Mouse (Mus musculus) MEL (cell line): Measurements from ENCODE around the gene Col4a4. TPM values are rescaled to one million over a fixed set of nuclear protein-coding genes. Genes with fewer than 3 reads are reported as not detected.

Experiments
- DNase-seq: peaks from one replicate; pipeline ENCODE4 v3.0.0; 2011; ENCODE audit warnings: low read depth, low spot score
- H3K27ac ChIP-seq: 2 replicates; pipeline ENCODE4 v1.5.1; 2012; ENCODE audit warnings: low read depth, mild to moderate bottlenecking, control low read depth, low read length, moderate library complexity; ENCODE audit not compliant: control insufficient read depth
- H3K27me3 ChIP-seq, 2 experiments: fragments of 150-350 bp in 1 of 2; sonication (generic) in 1 of 2; 2 replicates each; pipeline ENCODE4 v1.6.1; 2012; ENCODE audit warnings: low read length in 2 of 2, mild to moderate bottlenecking in 2 of 2, improper control_type of control experiment in 1 of 2, moderate library complexity in 1 of 2; ENCODE audit not compliant: insufficient read depth in 2 of 2, control insufficient read depth in 1 of 2
- H3K36me3 ChIP-seq, 2 experiments: 2 replicates each; pipeline ENCODE4 v1.6.1; 2012 to 2014; ENCODE audit warnings: low read length in 2 of 2, improper control_type of control experiment in 1 of 2, inconsistent platforms in 1 of 2, mild to moderate bottlenecking in 1 of 2; ENCODE audit not compliant: insufficient read depth in 2 of 2, control insufficient read depth in 1 of 2
- H3K4me1 ChIP-seq, 2 experiments: fragments of 150-350 bp in 1 of 2; sonication (generic) in 1 of 2; 2 replicates each; pipeline ENCODE4 v1.6.1; 2012; ENCODE audit warnings: low read length in 2 of 2, improper control_type of control experiment in 1 of 2, mild to moderate bottlenecking in 1 of 2; ENCODE audit not compliant: insufficient read depth in 2 of 2, control insufficient read depth in 1 of 2
- H3K4me3 ChIP-seq, 2 experiments: fragments of 150-350 bp in 1 of 2; sonication (generic) in 1 of 2; 2 replicates each; pipeline ENCODE4 v1.5.1; 2012; ENCODE audit warnings: low read depth in 2 of 2, low read length in 2 of 2, mild to moderate bottlenecking in 2 of 2, moderate library complexity in 2 of 2, control low read depth in 1 of 2, improper control_type of control experiment in 1 of 2; ENCODE audit not compliant: control insufficient read depth in 1 of 2, insufficient read depth in 1 of 2
- H3K79me2 ChIP-seq: 2 replicates; pipeline ENCODE4 v1.6.1; 2012; ENCODE audit warnings: mild to moderate bottlenecking, low read length, moderate library complexity; ENCODE audit not compliant: control insufficient read depth, poor library complexity, insufficient read depth
- H3K9ac ChIP-seq: 2 replicates; pipeline ENCODE4 v1.6.1; 2012; ENCODE audit warnings: low read depth, mild to moderate bottlenecking, control low read depth, low read length, moderate library complexity; ENCODE audit not compliant: control insufficient read depth, poor library complexity, severe bottlenecking
- H3K9me3 ChIP-seq: fragments of 150-350 bp; sonication (generic); replicated peaks from 2 replicates; pipeline ENCODE4 v1.6.1; 2012; ENCODE audit warnings: mild to moderate bottlenecking, low read length, improper control_type of control experiment, moderate library complexity; ENCODE audit not compliant: insufficient read depth
- BHLHE40 ChIP-seq: IDR thresholded peaks from 2 replicates; pipeline ENCODE4 v1.6.1; 2012; ENCODE audit warnings: low read depth, mild to moderate bottlenecking, inconsistent platforms, low read length, improper control_type of control experiment, borderline replicate concordance
- CHD1 ChIP-seq: IDR thresholded peaks from 2 replicates; pipeline ENCODE4 v1.6.1; 2012; ENCODE audit warnings: low read depth, mild to moderate bottlenecking, inconsistent platforms, low read length, improper control_type of control experiment
- E2F4 ChIP-seq: IDR thresholded peaks from 2 replicates; pipeline ENCODE4 v1.6.1; 2011; ENCODE audit warnings: low read depth, low read length, improper control_type of control experiment, borderline replicate concordance
- ELF1 ChIP-seq: IDR thresholded peaks from 2 replicates; pipeline ENCODE4 v1.6.1; 2014; ENCODE audit warnings: low read depth, mild to moderate bottlenecking, inconsistent platforms, low read length, improper control_type of control experiment, moderate library complexity
- EP300 ChIP-seq, 2 experiments: IDR thresholded peaks; 2 replicates each; pipeline ENCODE4 v1.6.1; 2011; ENCODE audit warnings: improper control_type of control experiment in 2 of 2, low read length in 2 of 2, low read depth in 1 of 2, mild to moderate bottlenecking in 1 of 2
- GATA1 ChIP-seq: IDR thresholded peaks from 2 replicates; pipeline ENCODE4 v1.6.1; 2011; ENCODE audit warnings: low read depth, low read length, improper control_type of control experiment
- KAT2A ChIP-seq: conservative IDR thresholded peaks from 2 replicates; pipeline ENCODE4 v1.6.1; 2012; ENCODE audit warnings: low read depth, low read length, improper control_type of control experiment, inconsistent platforms
- MAX ChIP-seq: IDR thresholded peaks from 2 replicates; pipeline ENCODE4 v1.6.1; 2011; ENCODE audit warnings: low read length, improper control_type of control experiment
- MAZ ChIP-seq: IDR thresholded peaks from 2 replicates; pipeline ENCODE4 v1.6.1; 2012; ENCODE audit warnings: low read depth, mild to moderate bottlenecking, inconsistent platforms, low read length, improper control_type of control experiment
- MXI1 ChIP-seq: IDR thresholded peaks from 2 replicates; pipeline ENCODE4 v1.6.1; 2011; ENCODE audit warnings: mild to moderate bottlenecking, low read depth, low read length, improper control_type of control experiment
- MYB ChIP-seq: IDR thresholded peaks from 2 replicates; pipeline ENCODE4 v1.6.1; 2011; ENCODE audit warnings: mild to moderate bottlenecking, low read depth, low read length, improper control_type of control experiment
- MYC ChIP-seq: IDR thresholded peaks from 2 replicates; pipeline ENCODE4 v1.6.1; 2011; ENCODE audit warnings: low read depth, mild to moderate bottlenecking, low read length, improper control_type of control experiment, moderate library complexity
- NRF1 ChIP-seq: IDR thresholded peaks from 2 replicates; pipeline ENCODE4 v1.6.1; 2014; ENCODE audit warnings: low read depth, mild to moderate bottlenecking, inconsistent platforms, low read length, improper control_type of control experiment, moderate library complexity; ENCODE audit not compliant: poor library complexity, insufficient read depth, severe bottlenecking
- POLR2A ChIP-seq, 2 experiments: IDR thresholded peaks; 2 replicates each; pipeline ENCODE4 v1.6.1; 2011 to 2012; ENCODE audit warnings: low read length in 2 of 2, mild to moderate bottlenecking in 2 of 2, control low read depth in 1 of 2, improper control_type of control experiment in 1 of 2, low read depth in 1 of 2, moderate library complexity in 1 of 2; ENCODE audit not compliant: control insufficient read depth in 1 of 2, insufficient read depth in 1 of 2, poor library complexity in 1 of 2
- POLR2AphosphoS2 ChIP-seq: IDR thresholded peaks from 2 replicates; pipeline ENCODE4 v1.6.1; 2011; ENCODE audit warnings: low read length, improper control_type of control experiment
- SIN3A ChIP-seq: IDR thresholded peaks from 2 replicates; pipeline ENCODE4 v1.6.1; 2012; ENCODE audit warnings: low read length, improper control_type of control experiment, inconsistent platforms
- TBP ChIP-seq: IDR thresholded peaks from 2 replicates; pipeline ENCODE4 v1.8.0; 2011; ENCODE audit warnings: low read depth, low read length, improper control_type of control experiment
- USF1 ChIP-seq: IDR thresholded peaks from 2 replicates; pipeline ENCODE4 v1.6.1; 2014; ENCODE audit warnings: low read depth, mild to moderate bottlenecking, inconsistent platforms, low read length, improper control_type of control experiment, moderate library complexity
- ZKSCAN1 ChIP-seq: IDR thresholded peaks from 2 replicates; pipeline ENCODE4 v1.6.1; 2012; ENCODE audit warnings: low read depth, mild to moderate bottlenecking, inconsistent platforms, low read length, improper control_type of control experiment, moderate library complexity
- ZMIZ1 ChIP-seq: IDR thresholded peaks from 2 replicates; pipeline ENCODE4 v1.6.1; 2012; ENCODE audit warnings: low read depth, mild to moderate bottlenecking, inconsistent platforms, low read length, improper control_type of control experiment, moderate library complexity
- ZNF384 ChIP-seq: IDR thresholded peaks from 2 replicates; pipeline ENCODE4 v1.6.1; 2012; ENCODE audit warnings: low read depth, mild to moderate bottlenecking, inconsistent platforms, low read length, improper control_type of control experiment
- polyA plus RNA-seq, 2 experiments: library from polyadenylated mRNA; stranded (reverse) in 1 of 2; unstranded in 1 of 2; fragments of >175 nt in 1 of 2; fragments of >200 nt in 1 of 2; gene quantifications; 2 replicates each; pipeline versions ENCODE4 v1.2.1 to v1.2.4; 2012; ENCODE audit warnings: low replicate concordance in 2 of 2, low read depth in 1 of 2; ENCODE audit not compliant: insufficient read length in 2 of 2, insufficient read depth in 1 of 2, missing spikeins in 1 of 2
- total RNA-seq: library from RNA; depleted of rRNA; stranded (reverse); fragments of 300-350 nt; gene quantifications from 2 replicates; pipeline ENCODE4 v1.2.3, GENCODE M21; 2012

Col4a4 gene
- total and polyA plus RNA-seq, 3 experiments = 0.03 TPM; not detected in 2

GRCm38 (mm10) chr1:82585981-82586380, 668 bp downstream of the Col4a4 start:
- Histone ChIP-seq H3K9ac (no peak overlapping the region), H3K27me3 (no peaks in the 10 kb centered on the region), H3K4me3 (no peak overlapping the region), H3K36me3 (no peaks in the 10 kb centered on the region; a peak in 1 of 4 replicates), H3K9me3 (no peaks in the 10 kb centered on the region), H3K79me2 (no peaks in the 10 kb centered on the region), H3K27ac (no peak overlapping the region), H3K4me1 (peaks cover 4 to 9% of the 10 kb centered on the region in 2 experiments)
- DNase-seq = no peak
- TF ChIP-seq POLR2A (IDR thresholded peaks at IDR 0.05; ENCODE audit: control insufficient read depth in 1 of 2, insufficient read depth in 1 of 2, low read depth in 1 of 2, low read length in 2 of 2, poor library complexity in 1 of 2) (no peak), SIN3A (no peak), USF1 (no peak), ZKSCAN1 (no peak)

- TF ChIP-seq KAT2A = no peak
- TF ChIP-seq E2F4 = no peak
- TF ChIP-seq ZNF384 = no peak
- no peak for TF ChIP-seq EP300 (IDR thresholded peaks at IDR 0.05; ENCODE audit: low read depth in 1 of 2, low read length in 2 of 2)
- no peak; the same call in 1 of the 2 replicates for TF ChIP-seq SIN3A
- TF ChIP-seq BHLHE40 = no peak
- TF ChIP-seq MXI1 = no peak
- no peak for TF ChIP-seq NRF1
- TF ChIP-seq MYB = no peak
- no peak for TF ChIP-seq MAZ
- TF ChIP-seq TBP = no peak
- TF ChIP-seq MAX = no peak
- no peak for TF ChIP-seq GATA1
- TF ChIP-seq ZMIZ1 = no peak
- no peak for TF ChIP-seq MYC
- no peak; the same call in 1 of the 2 replicates for TF ChIP-seq POLR2AphosphoS2
- TF ChIP-seq CHD1 = no peak
- TF ChIP-seq ELF1 = no peak
- no peak for TF ChIP-seq ZKSCAN1
- Histone ChIP-seq H3K9me3 (no peaks in the 10 kb centered on the region), H3K9ac (no peak overlapping the region), H3K4me1 (peaks cover 17 to 24% of the 10 kb centered on the region in 2 experiments), H3K4me3 (peak overlapping the region in 1 of 2 experiments; percentile 37; a peak in 2 of 4 replicates), H3K79me2 (no peaks in the 10 kb centered on the region), H3K36me3 (peaks cover 0 to 16% of the 10 kb centered on the region in 2 experiments; a peak in 2 of 4 replicates), H3K27me3 (no peaks in the 10 kb centered on the region), H3K27ac (peak overlapping the region; percentile 73)
- DNase-seq = no peak
These were observed 8.3 kb downstream of the Col4a4 start for GRCm38 (mm10) chr1:82578320-82578719.
